Mouse (Mus musculus) neural tube, embryonic 13.5 days (tissue): ENCODE results near the gene Hoxc9. TPM values are rescaled to one million over a fixed set of nuclear protein-coding genes. Genes with fewer than 3 reads are reported as not detected.

Experiments used
- ATAC-seq: fragments of 200-750 bp; cut with Nextera tagmentation; 2 replicates; pipeline ENCODE4 v1.8.0; 2017; ENCODE audit warnings: low read depth, mild to moderate bottlenecking, moderate TSS enrichment, moderate library complexity
- H3K27ac ChIP-seq: fragments of 300-500 bp; sonication (generic); replicated peaks from 2 replicates; pipeline ENCODE4 v1.5.1; 2015; ENCODE audit warnings: moderate library complexity, mild to moderate bottlenecking, inconsistent platforms
- H3K27me3 ChIP-seq: fragments of 300-500 bp; sonication (generic); 2 replicates; pipeline ENCODE4 v1.6.1; 2015; ENCODE audit warnings: mild to moderate bottlenecking, inconsistent platforms
- H3K36me3 ChIP-seq: fragments of 300-500 bp; sonication (generic); 2 replicates; pipeline ENCODE4 v1.6.1; 2015; ENCODE audit warnings: mild to moderate bottlenecking, inconsistent platforms
- H3K4me1 ChIP-seq: fragments of 300-500 bp; sonication (generic); replicated peaks from 2 replicates; pipeline ENCODE4 v1.6.1; 2015; ENCODE audit warnings: inconsistent platforms
- H3K4me2 ChIP-seq: fragments of 300-500 bp; sonication (generic); 2 replicates; pipeline ENCODE4 v1.6.1; 2015; ENCODE audit warnings: inconsistent platforms, mild to moderate bottlenecking, moderate library complexity
- H3K4me3 ChIP-seq: fragments of 300-500 bp; sonication (generic); 2 replicates; pipeline ENCODE4 v1.5.1; 2015; ENCODE audit warnings: mild to moderate bottlenecking, inconsistent platforms
- H3K9ac ChIP-seq: fragments of 300-500 bp; sonication (generic); 2 replicates; pipeline ENCODE4 v1.6.1; 2015; ENCODE audit warnings: moderate library complexity, mild to moderate bottlenecking, inconsistent platforms
- H3K9me3 ChIP-seq: fragments of 300-500 bp; sonication (generic); 2 replicates; pipeline ENCODE4 v1.6.1; 2016; ENCODE audit warnings: inconsistent platforms
- WGBS: fragments of 180-500 bp; shearing (Covaris S2); methylation state at CpG from one replicate; pipeline ENCODE4 v1.1.7; 2015; 5-methylcytosine and 5-hydroxymethylcytosine counted together
- polyA plus RNA-seq: library from polyadenylated mRNA; unstranded; fragments of >200 nt; fragmentation: Nextera tagmentation; extraction: Ambion mirVana; gene quantifications from 2 replicates; pipeline ENCODE4 v1.2.1, GENCODE M21; 2015

Gene Hoxc9
- polyA plus RNA-seq, 1 experiment from 2014 or later: 43.4 TPM

DNA sequence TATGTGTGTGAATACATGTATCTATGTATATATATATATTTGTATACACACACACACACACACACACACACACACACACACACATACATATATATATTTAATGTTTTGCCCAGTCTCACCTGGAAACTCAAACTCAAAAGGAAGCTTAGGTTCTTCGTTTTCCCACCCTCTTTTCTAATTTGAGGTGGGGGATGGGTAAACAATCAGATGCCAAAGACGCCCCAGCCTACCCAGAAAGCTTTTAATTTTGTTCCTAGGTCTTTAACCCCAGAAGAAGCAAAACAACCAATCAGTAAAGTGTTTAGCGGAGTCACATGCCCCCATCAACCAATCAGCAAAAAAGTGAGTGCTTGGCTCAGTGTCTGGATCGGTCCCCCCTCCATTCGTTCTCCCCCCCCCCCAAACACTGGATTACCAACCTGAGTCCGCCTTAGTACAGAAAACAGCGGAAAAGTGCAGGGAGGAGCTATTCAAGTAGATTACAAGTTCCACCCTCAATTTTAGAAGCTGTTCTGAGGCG lies 44.7 kb downstream of the Hoxc9 start:
- WGBS: 6% methylated on average over 8 of the region's 8 CpGs
- peak overlapping the region; percentile 22; the same call in 1 of the 2 replicates for H3K9ac ChIP-seq

DNA sequence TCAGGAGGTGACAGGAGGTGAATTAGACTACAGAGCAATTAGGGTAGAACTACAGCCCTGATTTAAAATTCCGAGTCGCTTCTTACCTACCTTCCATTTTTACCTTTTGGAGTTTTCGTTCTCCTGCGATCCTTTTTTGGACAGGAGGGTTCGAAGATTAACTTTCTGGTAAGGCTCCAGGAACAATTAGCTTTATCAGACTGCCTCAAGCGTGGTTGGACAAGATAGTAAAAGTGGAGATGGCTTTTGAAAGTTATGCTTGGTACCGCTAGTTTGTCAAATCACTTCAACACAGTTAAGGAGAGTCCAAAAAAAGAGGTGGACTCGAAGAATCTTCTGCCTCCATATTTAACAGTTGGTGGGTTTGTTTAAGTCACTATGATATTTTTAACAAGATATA lies 45.3 kb downstream of the Hoxc9 start:
- ATAC-seq: no peak
- H3K9ac ChIP-seq: peak overlapping the region; percentile 58; the same call in 1 of the 2 replicates
- H3K9me3 ChIP-seq: no peaks in the 10 kb centered on the region
- H3K27ac ChIP-seq: peak overlapping the region; percentile 49
- 10% methylated on average over 8 of the region's 8 CpGs for WGBS
- no peaks in the 10 kb centered on the region; the same call in 1 of the 2 replicates for H3K27me3 ChIP-seq
- peak overlapping the region; percentile 19 for H3K4me3 ChIP-seq
- peaks cover 100% of the 10 kb centered on the region for H3K4me1 ChIP-seq
- peak overlapping the region; percentile 91 for H3K4me2 ChIP-seq
- no peaks in the 10 kb centered on the region for H3K36me3 ChIP-seq

More for the DNA sequence above, 44.7 kb downstream of the Hoxc9 start:
- Histone ChIP-seq H3K4me1 (peaks cover 100% of the 10 kb centered on the region), H3K4me3 (peak overlapping the region; percentile 19), H3K27ac (peak overlapping the region; percentile 49), H3K4me2 (peak overlapping the region; percentile 91), H3K36me3 (no peaks in the 10 kb centered on the region), H3K27me3 (peaks cover under 1% of the 10 kb centered on the region; the same call in 1 of the 2 replicates), H3K9me3 (no peaks in the 10 kb centered on the region)
- ATAC-seq: no peak

DNA sequence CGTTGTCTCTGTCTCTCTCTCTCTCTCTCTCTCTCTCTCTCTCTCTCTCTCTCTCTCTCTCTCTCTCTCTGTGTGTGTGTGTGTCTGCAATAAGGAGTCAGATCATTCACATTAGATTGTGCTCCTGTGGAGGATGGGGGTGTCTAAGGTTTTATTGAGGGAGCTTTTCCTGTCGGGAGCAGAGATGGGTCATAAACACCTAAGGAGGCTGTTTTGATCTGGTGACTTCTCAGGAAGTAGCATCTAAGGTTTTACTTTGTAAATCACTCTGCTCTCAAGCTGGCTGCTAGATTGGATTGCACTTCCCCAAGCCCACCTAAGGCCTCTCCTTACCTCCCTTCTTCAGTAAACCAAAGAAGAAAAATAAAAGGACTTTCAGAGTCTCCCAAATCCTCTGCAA lies 47.9 kb downstream of the Hoxc9 start:
- peaks cover 100% of the 10 kb centered on the region for H3K4me1 ChIP-seq
- no peaks in the 10 kb centered on the region for H3K9me3 ChIP-seq
- peak overlapping the region; percentile 63 for H3K4me2 ChIP-seq
- no peak overlapping the region for H3K4me3 ChIP-seq
- H3K27me3 ChIP-seq: no peaks in the 10 kb centered on the region
- no peaks in the 10 kb centered on the region for H3K36me3 ChIP-seq
- H3K9ac ChIP-seq: peak overlapping the region; percentile 52; the same call in 1 of the 2 replicates
- 9% methylated on average over 2 of the region's 2 CpGs for WGBS
- no peak for ATAC-seq
- peak overlapping the region; percentile 92 for H3K27ac ChIP-seq

DNA sequence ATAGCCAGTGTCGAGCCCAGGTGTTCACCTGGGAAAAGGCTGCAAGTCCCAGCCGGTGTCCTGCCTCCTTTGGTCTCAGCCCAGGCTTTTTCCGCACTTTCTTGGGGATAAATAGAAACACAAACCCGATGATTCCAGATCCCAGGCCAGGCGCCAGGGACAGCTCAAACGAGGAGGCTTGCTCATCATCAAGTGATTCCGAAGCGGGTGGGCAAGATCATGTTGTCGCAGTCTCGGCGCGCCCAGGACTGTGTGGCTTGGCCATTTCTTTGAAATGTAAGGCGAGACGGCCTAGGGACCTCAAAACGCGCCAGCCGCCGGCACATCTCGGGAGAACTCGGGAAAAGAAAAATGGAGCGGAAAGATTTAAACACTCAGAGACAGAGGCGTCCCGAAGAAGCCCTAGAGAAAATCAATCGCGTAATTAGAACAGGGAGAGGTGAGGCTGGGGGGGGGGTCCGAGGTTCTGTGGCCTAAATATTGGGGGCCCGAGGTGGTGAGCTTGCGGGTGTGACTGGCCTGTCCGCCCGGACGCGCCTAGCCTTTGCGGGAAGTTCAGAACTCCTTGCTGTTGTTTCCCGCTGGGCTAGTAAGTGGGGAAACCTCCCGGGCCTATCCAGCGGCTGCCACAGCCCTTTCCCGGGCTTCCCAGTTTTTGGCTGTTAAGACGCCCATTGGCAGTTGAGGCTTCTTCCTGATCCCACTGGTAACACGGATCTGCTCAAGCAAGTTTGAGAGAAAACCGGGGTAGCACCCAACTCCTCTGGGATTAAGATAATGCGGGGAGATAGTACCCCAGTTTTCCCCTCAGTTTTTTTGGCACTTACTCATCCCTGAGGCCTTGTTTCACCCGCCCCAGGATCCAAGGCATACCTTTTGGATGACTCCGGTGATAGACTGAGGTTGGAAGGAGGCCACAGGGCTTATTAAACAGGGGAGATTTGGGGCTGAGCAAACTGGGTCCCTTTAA lies 51.3 kb downstream of the Hoxc9 start:
- Histone ChIP-seq H3K36me3 (no peaks in the 10 kb centered on the region), H3K4me3 (peak overlapping the region; percentile 38), H3K4me2 (peak overlapping the region; percentile 63), H3K9ac (peak overlapping the region; percentile 81), H3K27me3 (no peaks in the 10 kb centered on the region), H3K27ac (peak overlapping the region; percentile 92), H3K9me3 (no peaks in the 10 kb centered on the region), H3K4me1 (peaks cover 97% of the 10 kb centered on the region)
- WGBS: 3% methylated on average over 43 of the region's 43 CpGs
- no peak for ATAC-seq

DNA sequence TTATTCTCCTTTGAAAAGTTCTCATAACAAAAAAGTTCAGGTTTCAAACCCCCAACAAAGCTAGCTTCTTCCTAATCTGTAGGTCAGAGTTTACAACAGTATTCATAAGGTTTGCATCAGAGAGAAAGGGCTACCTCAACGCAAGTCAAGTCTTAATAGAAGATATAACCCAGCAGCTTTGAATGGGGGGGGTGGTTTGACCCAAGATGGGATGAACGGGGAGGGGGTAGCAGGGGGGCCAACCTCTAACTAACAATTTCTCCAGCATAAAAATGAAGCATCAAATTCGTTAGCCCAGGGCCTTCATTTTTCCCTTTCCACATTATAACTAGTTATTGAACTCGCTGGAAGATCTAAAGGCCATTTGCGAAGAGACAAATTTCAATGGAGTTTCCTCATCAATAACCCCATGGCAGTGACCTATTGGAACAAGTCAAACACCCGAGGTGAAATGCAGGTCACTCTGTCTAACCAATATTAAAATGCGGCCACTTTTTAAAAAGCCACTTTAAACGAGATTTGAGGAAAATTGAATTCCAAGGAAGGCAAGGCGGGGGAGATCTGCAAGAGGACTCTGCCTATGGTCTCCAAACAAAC lies 52.8 kb downstream of the Hoxc9 start:
- Histone ChIP-seq H3K4me1 (peaks cover 97% of the 10 kb centered on the region), H3K4me2 (peak overlapping the region; percentile 63)

GRCm38 (mm10) chr15:103030142-103030541 lies 53.9 kb downstream of the Hoxc9 start:
- H3K9me3 ChIP-seq: no peaks in the 10 kb centered on the region
- H3K36me3 ChIP-seq: no peaks in the 10 kb centered on the region
- ATAC-seq: no peak
- H3K4me2 ChIP-seq: peak overlapping the region; percentile 63
- peak overlapping the region; percentile 70 for H3K9ac ChIP-seq
- peaks cover 97% of the 10 kb centered on the region for H3K4me1 ChIP-seq
- H3K27me3 ChIP-seq: no peaks in the 10 kb centered on the region
- H3K4me3 ChIP-seq: peak overlapping the region; percentile 19
- peak overlapping the region; percentile 92 for H3K27ac ChIP-seq
- 7% methylated on average over 8 of the region's 8 CpGs for WGBS

More for the DNA sequence above, 52.8 kb downstream of the Hoxc9 start:
- Histone ChIP-seq H3K9me3 (no peaks in the 10 kb centered on the region), H3K4me3 (peak overlapping the region; percentile 38; the same call in 1 of the 2 replicates), H3K27me3 (no peaks in the 10 kb centered on the region), H3K27ac (peak overlapping the region; percentile 92), H3K36me3 (no peaks in the 10 kb centered on the region), H3K9ac (peak overlapping the region; percentile 81; the same call in 1 of the 2 replicates)
- ATAC-seq: no peak
- WGBS: 19% methylated on average over 9 of the region's 9 CpGs

GRCm38 (mm10) chr15:103032167-103032566 lies 55.9 kb downstream of the Hoxc9 start:
- no peak for ATAC-seq
- Histone ChIP-seq H3K27ac (peak overlapping the region; percentile 97), H3K27me3 (no peaks in the 10 kb centered on the region), H3K9ac (peak overlapping the region; percentile 62), H3K4me1 (peaks cover 97% of the 10 kb centered on the region), H3K4me2 (peak overlapping the region; percentile 67), H3K36me3 (no peaks in the 10 kb centered on the region), H3K9me3 (no peaks in the 10 kb centered on the region), H3K4me3 (peak overlapping the region; percentile 22; the same call in 1 of the 2 replicates)
- WGBS: 0% methylated on average over 2 of the region's 3 CpGs

DNA sequence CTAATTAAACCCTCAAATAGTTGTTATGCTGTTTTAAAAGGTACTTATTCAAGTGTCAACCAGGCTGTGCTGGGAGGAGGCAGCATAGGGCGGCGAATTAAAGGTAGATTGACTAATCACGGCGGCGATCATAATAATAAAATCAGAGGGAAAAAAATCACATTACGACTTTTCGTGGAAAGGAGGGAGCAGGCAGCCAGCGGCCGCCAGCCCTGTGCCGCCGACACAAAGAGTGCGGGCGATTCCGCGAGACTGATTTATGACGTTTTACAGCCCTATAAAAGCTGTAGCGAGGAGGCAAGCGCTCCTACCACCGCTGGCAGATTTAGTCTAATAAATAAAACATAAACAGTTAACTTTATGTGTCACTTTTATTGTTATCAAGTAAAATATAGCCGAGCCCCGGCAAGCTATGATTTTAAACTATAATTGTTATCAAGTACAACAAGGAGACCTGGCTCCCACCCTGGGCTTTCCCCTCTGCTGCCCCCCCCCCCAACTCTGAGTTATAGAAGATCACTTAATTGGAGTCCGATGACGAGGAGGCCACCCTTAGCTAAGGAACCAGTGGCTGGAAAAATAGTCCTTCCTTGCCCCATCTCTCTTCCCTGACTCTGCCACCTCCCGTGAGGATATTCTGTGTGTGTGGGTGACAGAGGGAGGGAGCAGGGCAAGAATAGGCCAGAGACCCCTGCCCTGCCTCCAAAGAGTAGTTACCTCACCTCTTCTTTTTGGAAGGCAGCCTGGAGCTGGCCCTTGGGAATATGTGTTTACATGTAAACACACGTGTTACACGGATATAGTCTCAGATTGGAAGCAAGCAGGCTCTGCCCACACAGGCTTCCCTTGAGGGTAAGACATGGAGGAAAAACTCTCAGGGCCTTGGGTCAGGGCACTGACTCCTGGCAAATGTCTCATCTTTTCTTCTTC lies 56.7 kb downstream of the Hoxc9 start:
- ATAC-seq: peak; percentile 59
- no peaks in the 10 kb centered on the region for H3K9me3 ChIP-seq
- H3K4me2 ChIP-seq: peak overlapping the region; percentile 67
- peak overlapping the region; percentile 97 for H3K27ac ChIP-seq
- peak overlapping the region; percentile 62 for H3K9ac ChIP-seq
- H3K27me3 ChIP-seq: no peaks in the 10 kb centered on the region
- peak overlapping the region; percentile 22 for H3K4me3 ChIP-seq
- H3K4me1 ChIP-seq: peaks cover 97% of the 10 kb centered on the region
- H3K36me3 ChIP-seq: no peaks in the 10 kb centered on the region
- WGBS: 1% methylated on average over 26 of the region's 26 CpGs

- Histone ChIP-seq H3K27me3 (no peaks in the 10 kb centered on the region), H3K4me2 (peak overlapping the region; percentile 67), H3K36me3 (no peaks in the 10 kb centered on the region), H3K4me3 (peak overlapping the region; percentile 46), H3K9me3 (no peaks in the 10 kb centered on the region), H3K27ac (peak overlapping the region; percentile 97), H3K4me1 (peaks cover 97% of the 10 kb centered on the region), H3K9ac (peak overlapping the region; percentile 77)
- WGBS: 2% methylated on average over 24 of the region's 24 CpGs
- peak; percentile 26; the same call in 1 of the 2 replicates for ATAC-seq
Measured at GRCm38 (mm10) chr15:103034043-103034806, 58.0 kb downstream of the Hoxc9 start.
